Mouse (Mus musculus): ENCODE measurements around the gene Kcp.

Kcp gene

DNA sequence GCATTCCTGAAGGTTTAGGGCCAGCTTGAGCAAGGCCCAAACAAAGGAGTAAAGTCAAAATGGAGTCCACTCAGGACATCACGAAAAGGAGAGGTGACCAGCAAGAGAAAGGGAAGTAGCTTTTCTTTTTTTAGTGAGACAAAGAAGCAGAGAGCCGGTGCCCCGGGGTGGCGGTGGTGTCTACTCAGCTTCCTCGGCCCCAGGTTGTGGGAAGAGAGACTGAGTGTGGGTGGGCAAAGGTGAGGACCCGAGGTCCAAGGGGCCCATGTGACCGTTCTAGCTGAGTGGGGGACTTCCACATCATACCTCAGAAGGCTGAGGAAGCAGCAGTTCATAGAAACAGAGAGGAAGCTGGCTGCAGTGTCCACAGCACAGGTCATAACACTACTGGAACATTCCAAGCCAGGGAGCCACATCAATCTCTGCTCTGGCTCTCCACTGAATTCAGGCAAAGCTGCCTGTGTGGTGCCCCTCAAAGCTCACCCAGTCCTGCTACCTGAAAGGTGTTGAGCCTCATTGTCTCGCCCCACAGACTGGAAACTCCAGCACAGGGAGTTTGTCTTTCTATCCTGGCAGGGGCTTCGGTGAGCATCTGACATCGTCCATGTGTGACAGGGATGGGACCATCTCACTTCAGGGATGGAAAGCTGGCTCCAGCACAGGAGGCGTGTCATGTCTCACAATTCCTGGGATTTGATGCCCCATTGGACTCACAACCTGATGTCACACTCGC is 15.7 kb upstream of the Kcp start:
- intact Hi-C loops (cut with DNase I) = no loop called here

DNA sequence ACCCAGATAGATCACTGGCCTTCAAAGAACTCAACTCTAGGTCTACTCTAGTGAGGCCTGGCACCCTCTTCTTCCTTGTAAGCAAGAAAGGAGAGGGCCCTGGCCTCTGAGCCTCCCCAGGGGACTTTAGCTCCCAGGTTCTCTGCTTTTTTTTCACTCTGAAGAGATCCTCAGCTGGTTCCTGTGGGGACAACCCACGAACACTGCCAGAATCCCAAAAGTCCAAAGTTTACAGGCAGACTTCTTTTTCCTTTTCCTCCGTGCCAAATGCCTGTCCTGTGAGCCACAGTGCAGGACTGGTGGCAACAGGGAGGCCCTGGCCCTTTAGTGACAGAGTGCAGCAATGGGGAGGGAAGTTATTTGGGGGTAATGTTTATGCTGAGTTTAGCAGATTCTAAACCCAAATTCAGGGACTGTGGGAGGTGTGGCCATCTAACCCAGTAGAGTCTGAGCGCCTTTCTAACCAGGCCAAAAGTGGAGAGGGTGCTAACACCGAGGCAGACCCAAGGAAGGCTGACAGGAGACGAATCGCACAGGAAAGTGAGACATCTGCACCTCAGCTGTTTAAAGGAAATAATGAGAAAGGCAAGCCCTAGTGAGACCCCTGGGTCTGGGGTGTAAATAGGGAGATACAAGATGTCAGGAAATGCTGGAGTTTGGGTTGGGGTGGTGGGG is 15.0 kb upstream of the Kcp start:
- intact Hi-C loops (cut with DNase I) = no loop called here

DNA sequence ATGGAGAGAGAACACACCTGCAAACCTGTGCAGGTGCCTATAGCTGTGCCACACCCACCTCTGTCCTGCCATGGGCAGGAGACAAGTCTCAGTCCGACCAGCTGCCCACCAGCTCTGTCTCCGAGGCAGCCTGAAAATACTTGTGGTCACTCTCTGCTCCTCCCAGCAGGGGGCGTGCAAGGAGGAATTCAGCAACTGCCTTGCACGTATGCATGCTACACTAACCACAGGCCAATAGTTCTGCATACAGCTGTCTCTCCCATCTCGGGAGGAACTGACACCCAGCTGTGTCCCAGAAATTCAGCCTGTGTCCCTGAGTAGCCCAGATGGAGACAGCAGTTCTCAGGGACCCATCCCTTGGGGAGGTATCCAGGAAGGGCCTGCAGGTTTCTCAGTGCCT is 9.4 kb upstream of the Kcp start:
- intact Hi-C loops (cut with DNase I) = loop anchor here (2.0 kb wide), 1 partner anchor 134 kb away; no protein-coding TSS in a partner anchor

DNA sequence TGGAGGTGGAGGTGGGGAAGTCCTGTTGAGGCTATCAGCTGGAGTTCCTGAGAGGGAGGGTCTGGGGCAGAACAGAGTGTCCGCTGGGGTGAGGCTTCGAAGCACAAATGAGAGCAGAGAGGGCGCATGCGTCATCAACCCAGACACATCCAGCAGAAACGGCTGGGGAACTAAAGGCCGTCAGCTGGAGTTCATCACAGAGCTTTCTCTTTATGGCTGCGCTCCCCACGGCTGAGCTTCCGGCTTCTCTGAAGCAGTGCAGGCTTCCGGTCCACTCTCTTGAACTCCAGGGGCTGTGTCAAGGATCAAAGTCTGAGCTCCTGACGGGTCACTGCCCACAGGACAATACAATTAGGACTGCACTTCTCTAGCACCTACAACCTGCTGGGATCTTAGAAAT is 5.5 kb upstream of the Kcp start:
- intact Hi-C loops (cut with DNase I) = no loop called here

DNA sequence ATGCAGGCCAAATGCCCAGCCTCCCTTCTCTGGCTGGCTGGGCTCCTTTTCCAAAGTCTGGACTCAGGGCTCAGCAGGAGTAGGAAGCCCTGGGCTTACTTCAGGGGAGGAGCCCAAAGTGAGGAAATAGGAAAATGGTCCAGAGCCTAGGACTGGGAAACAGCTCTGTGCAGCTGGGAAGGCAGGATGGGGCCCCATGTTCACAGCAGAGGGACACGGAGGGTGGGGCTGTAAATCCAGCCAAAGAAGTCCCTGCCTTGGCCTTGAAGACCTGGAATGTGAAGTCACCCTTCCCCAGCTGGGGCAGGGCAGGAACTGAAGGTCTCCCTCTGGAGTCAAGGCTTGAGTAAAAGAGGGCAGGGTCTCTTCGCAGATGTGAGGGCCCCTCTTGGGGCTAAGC is 1.3 kb upstream of the Kcp start:
- intact Hi-C loops (cut with DNase I) = no loop called here

DNA sequence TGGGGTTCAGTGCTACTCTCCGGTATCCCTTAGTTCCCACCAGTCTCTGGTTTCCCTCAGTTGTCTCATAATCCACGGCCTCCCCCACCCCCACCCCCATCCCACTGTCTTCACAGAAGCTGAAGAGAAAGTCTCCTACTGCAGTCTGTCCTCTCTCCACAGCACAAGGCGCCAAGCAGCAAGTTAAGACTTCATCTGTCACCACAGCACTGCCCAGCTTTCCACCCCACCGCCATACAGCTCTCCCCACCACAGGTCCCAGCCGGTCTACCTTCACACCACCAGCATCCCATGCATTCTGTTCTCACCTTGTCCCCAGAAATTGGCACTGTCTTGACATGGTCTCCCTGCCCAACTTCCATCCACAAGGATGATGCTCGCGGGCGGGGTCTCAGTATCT is 918 bp downstream of the Kcp start:
- intact Hi-C loops (cut with DNase I) = no loop called here

DNA sequence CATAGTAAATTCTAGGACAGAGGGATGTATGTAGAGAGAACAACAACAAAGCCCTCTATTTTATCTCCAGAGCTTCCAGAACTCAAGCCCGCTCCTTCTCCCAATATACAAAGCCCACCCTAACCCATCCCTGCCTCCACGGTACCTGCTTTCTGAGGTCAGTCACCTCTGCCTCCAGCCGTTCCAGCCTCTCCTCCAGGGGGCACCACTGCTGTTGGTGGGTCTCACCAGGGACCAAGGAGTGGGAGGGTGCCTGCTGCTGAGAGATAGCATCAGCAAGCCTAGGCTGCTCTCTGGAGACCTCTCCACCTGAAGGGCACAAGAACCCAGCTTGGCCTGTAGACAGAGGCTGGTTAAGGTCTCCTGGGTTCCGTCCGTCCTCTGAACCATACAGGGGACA is 2.3 kb downstream of the Kcp start:
- intact Hi-C loops (cut with DNase I) = no loop called here

DNA sequence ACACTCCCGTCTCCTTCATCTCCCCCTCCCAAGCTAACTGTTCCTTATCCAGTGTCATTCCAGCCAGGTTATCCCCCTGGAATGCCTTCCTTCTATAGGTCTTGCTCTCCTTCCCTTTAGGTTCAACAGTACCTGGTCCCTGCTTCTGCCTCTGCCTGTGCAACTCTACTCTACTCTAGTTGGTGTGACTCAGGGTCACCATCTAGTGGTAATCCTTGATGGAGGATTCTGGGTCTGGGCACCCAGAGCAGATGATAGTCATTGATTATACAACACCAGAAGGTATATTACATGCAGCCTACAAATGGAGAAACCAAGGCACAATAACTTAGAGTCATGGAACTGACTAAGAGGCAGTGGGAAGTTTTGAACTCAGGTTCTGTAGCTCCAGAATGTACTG is 6.2 kb downstream of the Kcp start:
- intact Hi-C loops (cut with DNase I) = no loop called here

DNA sequence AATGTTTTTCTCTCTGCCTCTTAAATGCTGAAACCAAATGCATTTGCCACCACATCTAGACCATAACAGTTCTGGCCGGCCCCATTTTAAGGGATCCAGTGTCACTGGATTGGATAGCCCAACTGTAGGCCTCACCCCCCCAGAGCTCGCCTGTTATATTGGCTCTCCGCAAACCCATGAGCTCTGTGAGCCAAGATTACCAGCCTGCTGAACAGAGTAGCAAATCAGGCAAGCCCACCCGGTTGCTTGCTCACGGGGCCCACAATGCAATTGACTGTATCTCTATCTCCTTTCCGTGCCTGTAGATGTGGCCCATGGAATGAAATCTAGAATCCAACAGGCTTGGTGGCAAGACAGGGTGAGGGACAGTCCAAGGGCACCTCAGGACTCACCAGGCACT is 6.9 kb downstream of the Kcp start:
- intact Hi-C loops (cut with DNase I) = no loop called here

DNA sequence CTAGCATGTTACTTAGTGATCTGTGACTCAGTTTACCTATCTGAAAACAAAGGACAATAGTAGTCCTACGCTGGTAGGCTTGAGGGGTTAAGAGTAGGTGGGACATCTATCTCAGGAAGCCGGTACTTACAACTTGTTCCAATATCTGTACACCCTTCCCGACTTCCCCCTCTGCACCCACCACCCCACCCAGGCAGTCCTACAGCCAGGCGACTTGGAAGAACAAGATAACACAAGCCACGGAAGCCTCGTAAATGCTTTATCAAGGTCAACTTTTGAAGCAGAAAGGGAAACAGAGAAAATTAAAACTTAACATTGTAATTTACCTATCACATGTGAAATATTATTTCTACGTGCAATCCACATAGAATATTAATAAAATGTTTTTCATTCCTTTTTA is 7.6 kb downstream of the Kcp start:
- intact Hi-C loops (cut with DNase I) = no loop called here

DNA sequence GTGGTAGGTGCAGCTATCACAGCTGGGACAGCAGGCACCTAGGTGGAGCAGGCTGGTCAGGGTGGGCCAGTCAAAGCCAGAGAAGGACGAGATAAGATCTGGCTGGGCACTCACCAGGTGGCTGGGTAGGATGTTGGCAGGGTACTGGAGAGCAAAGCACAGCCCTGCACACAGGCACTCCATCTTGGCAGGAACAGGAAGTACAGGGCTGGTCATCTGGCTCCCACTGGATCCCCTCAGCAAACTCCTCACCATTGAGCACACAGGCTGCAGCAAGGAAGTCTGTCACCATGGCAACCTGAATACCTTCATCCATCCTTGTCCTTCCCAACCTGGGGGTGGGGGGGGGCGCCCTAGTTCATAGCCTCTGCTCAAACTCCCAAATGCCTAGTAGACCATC is 10.0 kb downstream of the Kcp start:
- intact Hi-C loops (cut with DNase I) = no loop called here

DNA sequence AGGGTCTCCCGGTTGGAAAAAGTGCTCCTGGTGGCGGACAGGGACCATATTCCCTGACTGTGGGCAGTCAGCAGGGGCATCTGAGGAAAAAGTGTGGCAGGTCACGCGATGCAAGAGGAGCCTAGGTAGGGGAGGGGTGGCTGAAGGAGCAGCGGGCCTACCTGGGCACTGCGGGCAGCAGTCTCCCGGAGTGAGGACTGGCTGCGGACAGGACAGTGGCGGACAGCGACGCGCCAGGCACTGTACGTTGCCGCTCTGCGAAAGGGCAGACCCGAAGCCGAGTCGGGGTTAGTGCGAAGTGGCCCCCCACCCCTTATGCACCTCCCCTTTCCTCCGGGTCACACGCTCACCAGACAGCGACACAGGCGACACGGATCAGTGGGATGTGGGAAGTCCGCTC is 11.5 kb downstream of the Kcp start:
- intact Hi-C loops (cut with DNase I) = no loop called here

DNA sequence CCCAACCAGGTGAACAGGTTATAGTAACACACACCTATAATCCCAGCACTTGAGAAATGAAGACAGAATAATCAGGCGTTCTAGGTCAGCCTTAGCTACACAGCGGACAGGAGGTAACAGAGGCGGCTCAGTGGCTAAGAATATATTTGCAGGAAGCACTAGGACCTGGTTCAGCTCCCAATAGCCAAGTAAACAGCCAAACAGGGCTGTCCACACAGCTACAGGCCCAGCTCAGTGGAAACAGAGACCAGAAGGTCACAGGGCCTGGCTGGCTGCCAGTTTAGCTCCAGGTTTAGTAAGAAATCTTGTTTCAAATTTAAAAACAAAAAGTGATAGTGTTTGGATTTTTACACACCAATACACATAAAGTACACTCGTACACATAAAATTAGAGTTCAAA is 13.7 kb downstream of the Kcp start:
- intact Hi-C loops (cut with DNase I) = no loop called here

DNA sequence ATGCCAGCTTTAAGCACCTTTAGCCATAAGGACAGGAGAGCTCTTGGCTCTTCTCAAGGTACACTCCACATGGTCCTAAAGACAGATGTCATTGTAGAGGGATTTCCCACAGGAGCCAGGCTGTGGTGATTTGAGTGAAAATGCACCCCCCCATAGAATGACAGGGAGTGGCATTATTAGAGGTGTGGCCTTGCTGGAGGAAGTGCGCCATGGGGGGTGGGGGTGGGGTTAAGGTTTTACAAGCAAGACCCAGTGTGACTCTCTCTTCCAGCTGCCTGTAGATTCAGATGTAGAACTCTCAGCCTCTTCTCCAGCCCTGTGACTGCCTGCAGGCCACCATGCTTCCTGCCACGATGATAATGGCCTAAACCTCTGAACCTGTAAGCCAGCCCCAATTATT is 21.8 kb downstream of the Kcp start:
- intact Hi-C loops (cut with DNase I) = loop anchor here (10.0 kb wide), 1 partner anchor 91 kb away; the partner anchor contains the start of gene Ccdc136

DNA sequence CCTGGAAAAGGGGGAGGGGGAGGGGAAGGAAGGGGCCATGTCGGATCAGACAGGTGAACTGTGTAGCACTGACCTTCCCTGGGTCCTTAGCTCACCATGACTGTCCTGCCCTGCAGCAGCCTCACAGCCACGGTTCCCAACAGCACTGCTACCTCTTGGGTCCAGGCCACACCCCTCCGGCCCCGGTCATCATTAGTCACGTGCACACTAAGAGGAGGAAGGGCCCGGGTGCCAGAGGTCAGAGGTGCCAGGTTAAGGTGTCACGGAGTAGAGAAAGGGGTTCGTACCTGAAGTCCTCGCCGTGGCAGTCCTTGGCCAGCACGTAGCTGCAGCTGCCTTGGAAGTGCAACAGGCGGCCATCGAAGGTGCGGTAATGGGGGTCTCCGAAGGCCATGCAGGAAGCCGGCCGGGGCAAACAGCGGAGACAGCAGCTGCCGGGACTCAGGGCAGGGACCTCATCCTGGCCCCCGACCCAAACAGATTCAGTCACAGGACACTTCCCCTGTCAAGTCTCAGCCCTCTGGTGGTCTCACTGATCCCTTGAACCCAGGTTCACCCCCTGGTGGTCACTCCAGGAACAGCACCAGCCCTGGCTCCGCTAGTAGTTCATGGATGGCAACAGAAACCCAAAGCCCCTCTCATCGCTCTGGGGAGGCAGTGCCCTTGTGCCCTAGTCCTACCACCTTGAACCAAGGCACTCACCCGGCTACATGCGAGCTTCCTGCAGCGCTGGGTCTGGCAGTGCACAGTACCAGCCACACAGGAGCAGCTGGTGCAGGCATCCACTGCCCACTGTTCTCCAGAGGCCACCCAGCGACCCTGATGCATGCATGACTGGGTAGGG is 22.8 kb downstream of the Kcp start:
- intact Hi-C loops (cut with DNase I) = loop anchor here (10.0 kb wide), 1 partner anchor 90 kb away; the partner anchor contains the start of gene Ccdc136

DNA sequence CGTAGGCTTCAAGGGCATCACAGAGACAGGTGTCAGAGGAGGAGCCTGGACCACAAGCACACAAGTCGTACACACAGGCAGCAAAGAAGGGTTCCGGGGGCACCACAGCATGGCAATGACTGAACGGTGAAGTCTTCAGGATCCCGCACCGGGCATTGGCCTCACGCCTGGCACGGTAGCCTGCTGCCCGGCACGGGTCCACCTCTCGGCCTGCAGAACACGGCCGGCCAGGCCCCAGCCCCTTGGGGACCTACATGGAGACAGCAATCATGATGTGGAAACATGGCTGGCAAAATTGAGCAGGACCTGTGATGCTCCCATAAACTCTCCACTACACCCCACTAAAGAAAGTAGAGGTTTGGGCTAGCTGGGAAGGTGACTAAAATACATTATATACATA is 25.1 kb downstream of the Kcp start:
- intact Hi-C loops (cut with DNase I) = loop anchor here (10.0 kb wide), 1 partner anchor 88 kb away; the partner anchor contains the start of gene Ccdc136

DNA sequence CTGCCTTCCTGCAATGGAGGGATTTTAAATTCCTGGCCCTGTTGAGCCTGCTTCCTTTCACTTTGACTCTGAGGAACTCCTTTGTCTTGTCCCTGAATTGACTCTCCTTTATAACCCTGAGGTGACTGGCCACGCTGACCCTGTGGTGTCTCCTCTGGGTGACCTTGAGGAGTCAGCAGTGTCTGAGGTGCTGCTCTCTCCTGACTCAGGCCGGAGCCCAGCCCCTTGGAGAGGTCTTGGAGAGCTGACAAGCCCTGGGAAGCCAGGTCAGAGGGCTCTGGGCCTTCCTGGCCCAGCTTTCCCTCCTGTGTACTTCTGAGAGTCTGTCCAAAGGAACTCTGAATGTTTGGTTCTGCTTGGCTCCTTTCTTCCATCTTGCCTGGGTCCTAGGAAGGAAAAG is 33.0 kb downstream of the Kcp start:
- intact Hi-C loops (cut with DNase I) = no loop called here

DNA sequence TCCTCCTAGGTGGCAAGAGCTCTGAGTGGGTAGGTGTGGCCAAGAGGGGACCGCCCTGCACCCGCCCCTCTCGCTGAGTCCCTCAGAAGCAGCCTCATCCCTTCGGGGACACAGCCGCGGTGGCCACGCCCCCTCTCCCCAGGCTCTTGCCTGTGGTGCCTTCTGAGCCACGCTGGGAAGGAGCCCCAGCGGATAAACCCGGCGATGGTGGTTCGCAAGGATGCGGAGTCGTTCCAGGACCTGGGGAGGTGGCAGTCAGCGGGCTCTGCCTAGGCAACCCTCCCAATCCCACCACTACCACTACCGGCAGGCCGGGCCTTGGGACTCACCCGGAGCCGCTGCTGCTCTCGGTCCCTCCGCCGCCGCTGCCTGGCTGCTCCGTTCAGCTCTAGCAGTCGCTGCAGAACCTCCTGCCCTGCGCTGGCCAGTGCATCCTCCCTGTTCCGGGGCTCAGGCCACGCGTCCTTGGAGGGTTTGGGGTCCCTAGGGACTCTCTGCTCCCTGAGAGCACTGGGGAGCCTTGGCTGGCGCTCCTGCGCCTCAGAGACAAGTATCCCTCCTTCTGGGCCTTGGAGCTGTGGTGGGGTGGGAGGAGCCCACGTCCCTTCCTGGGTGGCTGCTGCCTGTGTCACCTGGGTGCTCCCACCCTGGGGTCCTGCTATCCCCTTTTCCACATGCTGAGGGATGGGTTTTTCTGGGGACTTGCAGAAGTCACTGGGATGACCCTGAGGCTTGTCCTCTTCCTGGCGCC is 33.6 kb downstream of the Kcp start:
- intact Hi-C loops (cut with DNase I) = no loop called here

DNA sequence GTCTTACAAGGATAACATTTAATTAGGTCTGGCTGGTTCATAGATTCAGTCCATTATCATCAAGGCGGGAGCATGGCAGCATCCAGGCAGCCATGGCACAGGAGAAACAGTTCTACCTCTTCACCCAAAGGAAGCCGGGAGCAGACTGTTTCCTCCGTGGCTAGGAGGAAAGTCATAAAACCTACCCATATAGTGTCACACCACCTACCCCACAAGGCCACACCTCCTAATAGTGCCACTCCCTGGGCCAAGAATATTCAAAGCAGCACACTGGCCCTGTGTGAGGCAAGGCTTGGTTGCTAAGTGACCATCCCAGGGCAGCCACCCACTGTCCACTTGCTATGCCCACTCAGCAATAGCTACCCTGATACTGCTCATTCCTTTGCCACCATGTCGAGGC is 36.6 kb downstream of the Kcp start, which contains the start of gene Atp6v1fnb:
Gene Atp6v1fnb, plus strand, starts transcription at position 301 of the 400 bp plus-strand sequence.
- intact Hi-C loops (cut with DNase I) = no loop called here

DNA sequence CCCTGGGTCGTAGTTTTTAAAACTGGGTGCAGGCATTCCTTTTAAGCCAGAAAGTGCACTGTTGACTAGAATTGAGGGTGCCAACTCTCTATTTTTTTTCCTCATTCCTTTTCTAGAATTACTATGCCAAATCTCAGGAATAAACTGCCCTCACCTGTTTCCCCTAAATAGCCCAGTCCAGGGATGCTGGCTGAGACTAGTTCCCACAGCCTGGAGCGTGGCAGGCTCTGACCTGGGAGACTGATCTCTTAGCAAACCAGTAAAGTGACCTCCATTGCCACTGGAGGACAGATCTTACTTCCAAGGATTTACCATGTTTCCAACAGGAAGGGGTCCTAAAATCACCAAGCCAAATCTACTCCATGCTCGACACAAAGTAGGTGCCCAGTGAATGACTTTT is 38.9 kb downstream of the Kcp start:
- intact Hi-C loops (cut with DNase I) = no loop called here
